Mouse (Mus musculus) heart, postnatal 0 days (tissue): ENCODE results near the gene Rdh16f1.
"Not testable (repeated sequence)": the region's sequence is repeated elsewhere in the genome, so short reads cannot be mapped to it uniquely, and the experiment has no call there.

Experiments used
- CTCF ChIP-seq: IDR thresholded peaks from 2 replicates; pipeline ENCODE4 v1.5.1; 2016; ENCODE audit warnings: antibody characterized with exemption, control low read depth, low read depth
- EP300 ChIP-seq: IDR thresholded peaks from 2 replicates; pipeline ENCODE4 v1.6.1; 2016; ENCODE audit warnings: antibody characterized with exemption, low read depth

GRCm38 (mm10) chr10:127834186-127834585 is 74.6 kb downstream of the Rdh16f1 start:
- TF ChIP-seq CTCF, EP300: not testable (repeated sequence)
